Mouse (Mus musculus) E14TG2a.4 (cell line): ENCODE results near the gene Mrpl4.

Experiments
- CTCF ChIP-seq: conservative IDR thresholded peaks from 2 replicates; pipeline ENCODE4 v1.5.1; 2014; ENCODE audit warnings: low read length
- NANOG ChIP-seq: IDR thresholded peaks from 2 replicates; pipeline ENCODE4 v1.6.1; 2014; ENCODE audit warnings: borderline replicate concordance, low read length, mixed read lengths

DNA sequence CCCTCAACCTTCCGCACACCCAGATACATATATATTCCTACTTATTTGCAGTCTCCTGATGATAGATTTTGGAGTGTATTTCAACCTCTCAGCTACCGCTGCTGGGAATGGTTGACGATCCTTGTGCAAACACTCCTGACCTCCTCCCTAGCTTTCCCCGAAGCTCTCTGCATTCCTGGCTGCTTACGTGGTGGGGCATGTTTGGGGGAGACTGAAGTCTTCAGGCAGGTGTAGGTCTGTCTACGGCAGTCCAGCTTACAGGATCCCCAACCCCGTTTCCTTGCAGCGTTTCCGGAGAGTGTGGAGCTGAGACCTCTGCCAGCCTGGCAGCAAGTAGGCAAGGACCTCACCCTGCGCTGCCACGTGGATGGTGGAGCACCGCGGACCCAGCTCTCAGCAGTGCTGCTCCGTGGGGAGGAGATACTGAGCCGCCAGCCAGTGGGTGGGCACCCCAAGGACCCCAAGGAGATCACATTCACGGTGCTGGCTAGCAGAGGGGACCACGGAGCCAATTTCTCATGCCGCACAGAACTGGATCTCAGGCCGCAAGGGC, 22.8 kb downstream of the Mrpl4 start:
- TF ChIP-seq CTCF (no peak), NANOG (no peak)
